Mouse (Mus musculus) stomach, embryonic 16.5 days (tissue): ENCODE results near the gene Rnf135. TPM values are rescaled to one million over a fixed set of nuclear protein-coding genes. Genes with fewer than 3 reads are reported as not detected.

Experiments used
- ATAC-seq: fragments of 200-750 bp; cut with Nextera tagmentation; 2 replicates; pipeline ENCODE4 v1.8.0; 2017; ENCODE audit warnings: moderate number of reproducible peaks, moderate TSS enrichment; ENCODE audit not compliant: insufficient read depth, low FRiP score
- H3K27ac ChIP-seq: fragments of 300-500 bp; sonication (generic); 2 replicates; pipeline ENCODE4 v1.5.1; 2014; ENCODE audit warnings: low read length
- H3K27me3 ChIP-seq: fragments of 300-500 bp; sonication (generic); 2 replicates; pipeline ENCODE4 v1.6.1; 2014; ENCODE audit warnings: low read length, control low read depth, mixed read lengths; ENCODE audit not compliant: control insufficient read depth, insufficient read depth
- H3K36me3 ChIP-seq: fragments of 300-500 bp; sonication (generic); 2 replicates; pipeline ENCODE4 v1.6.1; 2014; ENCODE audit warnings: low read length; ENCODE audit not compliant: control insufficient read depth, insufficient read depth
- H3K4me1 ChIP-seq: fragments of 300-500 bp; sonication (generic); 2 replicates; pipeline ENCODE4 v1.6.1; 2014; ENCODE audit warnings: low read length, control low read depth, mixed read lengths; ENCODE audit not compliant: control insufficient read depth, insufficient read depth
- H3K4me2 ChIP-seq: fragments of 300-500 bp; sonication (generic); 2 replicates; pipeline ENCODE4 v1.6.1; 2014; ENCODE audit warnings: low read depth, low read length, mixed read lengths
- H3K4me3 ChIP-seq: fragments of 300-500 bp; sonication (generic); replicated peaks from 2 replicates; pipeline ENCODE4 v1.5.1; 2014; ENCODE audit warnings: mild to moderate bottlenecking, low read length
- H3K9ac ChIP-seq: fragments of 300-500 bp; sonication (generic); 2 replicates; pipeline ENCODE4 v1.6.1; 2014; ENCODE audit warnings: low read length
- H3K9me3 ChIP-seq: fragments of 300-500 bp; sonication (generic); replicated peaks from 2 replicates; pipeline ENCODE4 v1.6.1; 2016; ENCODE audit warnings: low read length, control low read depth; ENCODE audit not compliant: control insufficient read depth
- WGBS: fragments of 180-500 bp; shearing (Covaris S2); extraction: QIAGEN DNeasy Blood & Tissue Kit; methylation state at CpG from one replicate; pipeline ENCODE4 v1.1.7; 2014; 5-methylcytosine and 5-hydroxymethylcytosine counted together
- polyA plus RNA-seq: library from polyadenylated mRNA; unstranded; fragments of >200 nt; fragmentation: Nextera tagmentation; extraction: Ambion mirVana; gene quantifications from 2 replicates; pipeline ENCODE4 v1.2.1, GENCODE M21; 2015

The Rnf135 gene
- polyA plus RNA-seq, 1 experiment from 2014 or later = 11.6 TPM

GRCm38 (mm10) chr11:80155541-80155940 lies 28.1 kb upstream of the Rnf135 start:
- Histone ChIP-seq H3K4me1 (0 out of 2 replicates have a peak, but pooled peaks cover 3% of the 10 kb centered on the region), H3K27ac (no peak overlapping the region), H3K36me3 (no peaks in the 10 kb centered on the region), H3K4me2 (no peak overlapping the region), H3K4me3 (no peak overlapping the region), H3K9me3 (no peaks in the 10 kb centered on the region), H3K9ac (no peak overlapping the region), H3K27me3 (peaks cover 7% of the 10 kb centered on the region)
- ATAC-seq = no peak
- WGBS = 84% methylated on average over 8 of the region's 8 CpGs

GRCm38 (mm10) chr11:80155961-80156360 lies 27.7 kb upstream of the Rnf135 start:
- H3K27ac ChIP-seq = no peak overlapping the region
- H3K36me3 ChIP-seq = no peaks in the 10 kb centered on the region
- no peaks in the 10 kb centered on the region for H3K9me3 ChIP-seq
- WGBS = 84% methylated on average over 4 of the region's 4 CpGs
- H3K4me3 ChIP-seq = no peak overlapping the region
- H3K9ac ChIP-seq = no peak overlapping the region
- peaks cover 7% of the 10 kb centered on the region for H3K27me3 ChIP-seq
- 0 out of 2 replicates have a peak, but pooled peaks cover 3% of the 10 kb centered on the region for H3K4me1 ChIP-seq
- no peak overlapping the region for H3K4me2 ChIP-seq
- no peak for ATAC-seq

- ATAC-seq = no peak
- Histone ChIP-seq H3K9ac (no peak overlapping the region), H3K4me3 (no peak overlapping the region), H3K4me2 (no peak overlapping the region), H3K4me1 (0 out of 2 replicates have a peak, but pooled peaks cover 3% of the 10 kb centered on the region), H3K9me3 (no peaks in the 10 kb centered on the region), H3K27me3 (peaks cover 7% of the 10 kb centered on the region), H3K36me3 (no peaks in the 10 kb centered on the region), H3K27ac (no peak overlapping the region)
- WGBS = 76% methylated on average over 4 of the region's 4 CpGs
Observed at GRCm38 (mm10) chr11:80156841-80157240, 26.8 kb upstream of the Rnf135 start.

DNA sequence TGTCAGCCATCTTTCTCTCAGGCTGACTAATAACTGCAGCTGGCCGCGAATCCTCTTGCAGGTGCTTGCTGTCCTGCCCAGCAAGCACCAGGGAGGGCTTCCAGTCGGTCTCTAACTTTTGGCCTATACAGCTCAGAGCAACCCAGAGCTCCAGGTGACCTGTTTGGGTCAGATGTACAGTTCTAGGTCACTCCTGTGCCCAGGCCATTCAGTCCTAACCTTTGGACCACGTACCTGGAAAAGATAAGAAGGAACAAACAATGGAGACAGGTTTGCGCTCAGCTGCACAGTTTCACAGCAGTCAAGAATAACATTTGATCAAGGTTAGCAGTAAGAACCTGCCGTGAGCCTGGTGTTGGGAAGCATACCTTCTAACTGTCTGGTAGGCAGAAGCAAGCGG lies 24.6 kb upstream of the Rnf135 start:
- 69% methylated on average over 7 of the region's 7 CpGs for WGBS
- H3K4me1 ChIP-seq = no peaks in the 10 kb centered on the region
- no peaks in the 10 kb centered on the region for H3K36me3 ChIP-seq
- H3K27ac ChIP-seq = no peak overlapping the region
- no peak overlapping the region for H3K4me2 ChIP-seq
- peaks cover 7% of the 10 kb centered on the region for H3K27me3 ChIP-seq
- H3K4me3 ChIP-seq = no peak overlapping the region
- ATAC-seq = peak; percentile 55; the same call in 1 of the 2 replicates
- H3K9ac ChIP-seq = no peak overlapping the region
- no peaks in the 10 kb centered on the region for H3K9me3 ChIP-seq

- no peaks in the 10 kb centered on the region for H3K9me3 ChIP-seq
- no peak overlapping the region for H3K4me2 ChIP-seq
- H3K4me1 ChIP-seq = no peaks in the 10 kb centered on the region
- WGBS = 80% methylated on average over 4 of the region's 4 CpGs
- H3K27me3 ChIP-seq = no peaks in the 10 kb centered on the region
- no peak overlapping the region for H3K27ac ChIP-seq
- no peak overlapping the region for H3K9ac ChIP-seq
- H3K36me3 ChIP-seq = no peaks in the 10 kb centered on the region
- no peak overlapping the region for H3K4me3 ChIP-seq
- ATAC-seq = no peak
Observed at GRCm38 (mm10) chr11:80161041-80161440, 22.6 kb upstream of the Rnf135 start.

GRCm38 (mm10) chr11:80163362-80164116 lies 20.1 kb upstream of the Rnf135 start:
- no peaks in the 10 kb centered on the region for H3K27me3 ChIP-seq
- no peak overlapping the region for H3K27ac ChIP-seq
- no peaks in the 10 kb centered on the region for H3K36me3 ChIP-seq
- no peaks in the 10 kb centered on the region for H3K4me1 ChIP-seq
- 62% methylated on average over 7 of the region's 7 CpGs for WGBS
- no peak overlapping the region for H3K4me2 ChIP-seq
- no peak overlapping the region for H3K9ac ChIP-seq
- no peaks in the 10 kb centered on the region for H3K9me3 ChIP-seq
- no peak for ATAC-seq
- H3K4me3 ChIP-seq = no peak overlapping the region

- ATAC-seq = no peak
- Histone ChIP-seq H3K9ac (no peak overlapping the region), H3K4me2 (no peak overlapping the region), H3K4me3 (no peak overlapping the region), H3K4me1 (no peaks in the 10 kb centered on the region), H3K9me3 (no peaks in the 10 kb centered on the region), H3K27ac (no peak overlapping the region), H3K36me3 (no peaks in the 10 kb centered on the region), H3K27me3 (no peaks in the 10 kb centered on the region)
- WGBS = 55% methylated on average over 2 of the region's 2 CpGs
Observed at GRCm38 (mm10) chr11:80164224-80164623, 19.4 kb upstream of the Rnf135 start.

DNA sequence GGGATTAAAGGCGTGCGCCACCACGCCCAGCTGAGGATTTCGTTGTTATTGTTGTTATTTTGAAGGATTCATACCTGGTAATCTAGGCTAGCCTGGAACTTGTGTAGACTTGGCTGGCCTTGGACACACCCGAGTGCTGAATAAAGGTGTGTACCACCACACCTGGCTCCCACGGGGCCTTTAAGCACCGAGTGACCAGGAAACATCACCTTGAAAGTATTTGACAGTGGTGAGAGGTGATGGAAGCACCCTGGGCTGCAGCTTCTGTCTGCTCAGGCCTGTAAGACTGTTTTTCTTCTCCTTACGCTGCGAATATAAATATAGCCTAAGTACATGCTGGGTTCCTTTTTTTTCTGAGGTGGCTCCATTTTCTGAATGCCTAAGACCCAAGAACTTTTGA lies 15.5 kb upstream of the Rnf135 start:
- H3K9ac ChIP-seq = no peak overlapping the region
- no peaks in the 10 kb centered on the region for H3K36me3 ChIP-seq
- H3K4me2 ChIP-seq = no peak overlapping the region
- ATAC-seq = no peak
- H3K27ac ChIP-seq = no peak overlapping the region
- H3K4me3 ChIP-seq = no peak overlapping the region
- WGBS = 86% methylated on average over 9 of the region's 9 CpGs
- no peaks in the 10 kb centered on the region for H3K9me3 ChIP-seq
- no peaks in the 10 kb centered on the region for H3K27me3 ChIP-seq
- H3K4me1 ChIP-seq = no peaks in the 10 kb centered on the region

DNA sequence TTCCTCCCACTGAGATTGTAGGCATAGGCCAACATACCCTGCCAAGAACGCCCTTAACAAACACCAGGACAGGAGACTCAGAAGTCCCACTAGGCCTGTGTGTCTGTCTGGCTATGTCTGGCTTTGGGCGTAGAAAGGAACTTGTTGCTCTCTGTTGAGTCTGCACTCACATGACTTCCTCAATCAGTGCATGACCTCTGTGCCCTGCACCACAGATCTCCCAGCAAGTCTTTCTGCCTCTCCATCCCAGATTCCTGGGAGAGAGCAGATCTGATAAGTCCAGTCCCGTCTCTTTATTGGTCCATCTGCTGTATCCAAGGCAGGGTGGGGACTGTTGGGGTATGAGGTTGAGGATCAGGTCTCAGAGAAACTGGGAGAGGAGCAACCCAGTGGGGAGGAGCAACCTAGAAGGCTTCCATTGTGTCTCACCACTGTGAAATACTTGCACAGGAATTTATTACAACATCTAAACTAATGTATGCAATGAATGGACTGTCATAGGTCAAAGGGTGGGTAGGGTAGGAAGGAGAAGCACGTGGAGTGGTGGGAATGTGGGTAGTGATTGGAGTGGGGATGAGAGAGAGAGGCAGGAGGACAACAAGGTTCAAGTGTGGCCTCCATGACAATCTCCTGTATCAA lies 14.9 kb upstream of the Rnf135 start:
- Histone ChIP-seq H3K9ac (no peak overlapping the region), H3K9me3 (no peaks in the 10 kb centered on the region), H3K4me2 (no peak overlapping the region), H3K27ac (no peak overlapping the region), H3K4me3 (no peak overlapping the region), H3K27me3 (no peaks in the 10 kb centered on the region), H3K4me1 (no peaks in the 10 kb centered on the region), H3K36me3 (no peaks in the 10 kb centered on the region)
- WGBS = 67% methylated on average over 4 of the region's 4 CpGs
- no peak for ATAC-seq
